Mouse (Mus musculus) olfactory bulb, adult 2 months (tissue): ENCODE data around the gene Shq1. TPM values are rescaled to one million over a fixed set of nuclear protein-coding genes. Genes with fewer than 3 reads are reported as not detected.

Experiments used
- H3K27ac ChIP-seq: fragments of 200-500 bp; 2 replicates; pipeline ENCODE4 v1.5.1; 2012; ENCODE audit warnings: low read depth, low read length; ENCODE audit not compliant: insufficient read depth
- H3K4me1 ChIP-seq: fragments of 200-500 bp; 2 replicates; pipeline ENCODE4 v1.6.1; 2012; ENCODE audit warnings: low read length; ENCODE audit not compliant: control insufficient read depth, insufficient read depth
- H3K4me3 ChIP-seq: fragments of 200-500 bp; 2 replicates; pipeline ENCODE4 v1.5.1; 2012; ENCODE audit warnings: mild to moderate bottlenecking, low read depth, low read length, moderate library complexity; ENCODE audit not compliant: insufficient read depth
- CTCF ChIP-seq: fragments of 200-500 bp; IDR thresholded peaks from 2 replicates; pipeline ENCODE4 v1.5.1; 2012; ENCODE audit warnings: low read depth, mild to moderate bottlenecking, low read length, moderate library complexity; ENCODE audit not compliant: insufficient read depth
- POLR2A ChIP-seq: fragments of 200-500 bp; IDR thresholded peaks from 2 replicates; pipeline ENCODE4 v1.6.1; 2012; ENCODE audit warnings: mild to moderate bottlenecking, low read depth, low read length, moderate library complexity; ENCODE audit not compliant: insufficient read depth
- WGBS: fragments of 180-500 bp; shearing (Covaris S2); methylation state at CpG from one replicate; pipeline ENCODE4 v1.1.7; 2018; 5-methylcytosine and 5-hydroxymethylcytosine counted together
- polyA plus RNA-seq: library from polyadenylated mRNA; stranded (reverse); fragments of >200 nt; gene quantifications from 2 replicates; pipeline ENCODE4 v1.2.4, GENCODE M21; 2012; ENCODE audit warnings: low replicate concordance; ENCODE audit not compliant: missing spikeins, insufficient read depth, insufficient read length

Shq1 gene
- polyA plus RNA-seq, 1 experiment: not detected

- WGBS: 76% methylated on average over 7 of the region's 7 CpGs
- no peak overlapping the region for H3K27ac ChIP-seq
- H3K4me1 ChIP-seq: peaks cover 12% of the 10 kb centered on the region
- no peak overlapping the region for H3K4me3 ChIP-seq
- no peak for TF ChIP-seq POLR2A
Observed at GRCm38 (mm10) chr6:100528556-100528955, 142.4 kb downstream of the Shq1 start.

GRCm38 (mm10) chr6:100527972-100528371 lies 143.0 kb downstream of the Shq1 start:
- Histone ChIP-seq H3K4me3 (no peak overlapping the region), H3K27ac (no peak overlapping the region), H3K4me1 (peaks cover 12% of the 10 kb centered on the region)
- TF ChIP-seq POLR2A (no peak), CTCF (no peak)
- WGBS: 88% methylated on average over 5 of the region's 5 CpGs

GRCm38 (mm10) chr6:100527161-100527560 lies 143.8 kb downstream of the Shq1 start:
- TF ChIP-seq POLR2A (no peak), CTCF (no peak)
- Histone ChIP-seq H3K4me3 (no peak overlapping the region), H3K27ac (no peak overlapping the region), H3K4me1 (peaks cover 9% of the 10 kb centered on the region)
- WGBS: 95% methylated on average over 6 of the region's 6 CpGs

- 17% methylated on average over 9 of the region's 9 CpGs for WGBS
- Histone ChIP-seq H3K27ac (no peak overlapping the region), H3K4me1 (peaks cover 9% of the 10 kb centered on the region), H3K4me3 (no peak overlapping the region)
- TF ChIP-seq POLR2A (no peak), CTCF (no peak)
Observed at GRCm38 (mm10) chr6:100526066-100526465, 144.9 kb downstream of the Shq1 start.

- H3K4me3 ChIP-seq: no peak overlapping the region
- no peak overlapping the region for H3K27ac ChIP-seq
- 79% methylated on average over 3 of the region's 3 CpGs for WGBS
- TF ChIP-seq POLR2A (no peak), CTCF (no peak)
- H3K4me1 ChIP-seq: peaks cover 9% of the 10 kb centered on the region
Observed at GRCm38 (mm10) chr6:100525496-100525895, 145.5 kb downstream of the Shq1 start.

- H3K4me3 ChIP-seq: no peak overlapping the region
- peaks cover 17% of the 10 kb centered on the region for H3K4me1 ChIP-seq
- WGBS: 92% methylated on average over 3 of the region's 3 CpGs
- TF ChIP-seq POLR2A (no peak), CTCF (no peak)
- no peak overlapping the region for H3K27ac ChIP-seq
Observed at GRCm38 (mm10) chr6:100522495-100522894, 148.5 kb downstream of the Shq1 start.

GRCm38 (mm10) chr6:100521615-100522398 lies 149.2 kb downstream of the Shq1 start:
- Histone ChIP-seq H3K27ac (no peak overlapping the region), H3K4me1 (peaks cover 17% of the 10 kb centered on the region), H3K4me3 (no peak overlapping the region)
- 64% methylated on average over 2 of the region's 2 CpGs for WGBS
- TF ChIP-seq POLR2A (no peak), CTCF (no peak)

GRCm38 (mm10) chr6:100520558-100521099 lies 150.3 kb downstream of the Shq1 start:
- no peak for TF ChIP-seq CTCF
- TF ChIP-seq POLR2A: no peak
- no peak overlapping the region for H3K4me3 ChIP-seq
- WGBS: 90% methylated on average over 5 of the region's 5 CpGs
- peaks cover 8% of the 10 kb centered on the region; the same call in 1 of the 2 replicates for H3K4me1 ChIP-seq
- H3K27ac ChIP-seq: no peak overlapping the region

- 33% methylated on average over 12 of the region's 12 CpGs for WGBS
Observed at GRCm38 (mm10) chr6:100519837-100520236, 151.1 kb downstream of the Shq1 start.

More at GRCm38 (mm10) chr6:100519837-100520236, 151.1 kb downstream of the Shq1 start:
- no peak for TF ChIP-seq POLR2A
- no peak for TF ChIP-seq CTCF
- no peak overlapping the region for H3K27ac ChIP-seq
- H3K4me1 ChIP-seq: peaks cover 8% of the 10 kb centered on the region; the same call in 1 of the 2 replicates
- H3K4me3 ChIP-seq: no peak overlapping the region

Other genes with a start within 250 kb of the Shq1 start
- gene Gxylt2, start 33.6 kb upstream of the Shq1 start, polyA plus RNA-seq: not detected in 2 replicates
- 172 TPM in 1 of 2 replicates, not detected in the other for gene Ppp4r2, start 162.5 kb upstream of the Shq1 start, polyA plus RNA-seq